Mouse (Mus musculus) right cerebral cortex, adult 18-20 months (tissue): Measurements from ENCODE around the gene Arrb1.

Experiments
- DNase-seq: peaks from one replicate; pipeline ENCODE4 v3.0.0; 2022; ENCODE audit warnings: mixed read lengths

The Arrb1 gene

DNA sequence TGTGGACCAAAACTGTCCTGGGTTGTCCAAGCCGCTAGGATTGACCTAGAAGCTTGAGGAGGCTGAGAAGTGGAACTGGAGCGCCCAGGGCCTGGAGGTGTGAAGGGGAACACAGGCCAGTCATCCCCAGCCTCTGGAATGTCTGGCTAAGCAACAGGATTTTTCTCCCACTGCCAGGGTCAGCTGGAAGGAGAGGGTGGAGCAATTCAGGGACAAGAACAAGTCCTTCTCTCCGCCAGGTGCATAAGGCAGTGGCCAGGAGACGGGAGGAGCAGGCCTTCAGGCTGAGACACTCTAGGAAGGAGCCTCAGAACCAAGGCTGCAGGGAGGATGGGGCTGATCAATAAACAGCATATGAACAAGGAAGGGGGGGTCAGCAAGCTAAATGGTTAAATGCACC, 3.2 kb downstream of the Arrb1 start:
- no peak for DNase-seq

- DNase-seq: no peak
Observed at GRCm38 (mm10) chr7:99539201-99539891, 4.1 kb downstream of the Arrb1 start.

GRCm38 (mm10) chr7:99540016-99540415, 4.8 kb downstream of the Arrb1 start:
- DNase-seq: no peak

DNA sequence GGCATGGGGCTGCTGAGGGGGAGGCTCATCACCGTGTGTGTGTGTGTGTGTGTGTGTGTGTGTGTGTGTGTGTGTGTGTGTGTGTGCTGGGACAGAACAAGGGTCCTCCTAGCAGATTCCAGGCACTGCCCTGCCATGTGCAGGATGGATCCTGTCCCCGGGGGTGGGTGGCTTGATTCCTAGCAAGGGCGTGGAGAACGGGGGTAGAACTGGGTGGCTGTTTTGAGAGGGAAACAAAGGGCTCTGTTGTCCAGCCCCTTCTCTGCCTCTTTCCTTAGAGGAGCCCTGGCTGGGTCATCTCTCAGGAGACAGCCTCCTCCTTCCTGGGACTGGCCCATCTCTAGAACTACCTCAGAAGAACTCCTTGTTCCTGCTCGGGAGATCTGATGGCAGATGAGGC, 5.9 kb downstream of the Arrb1 start:
- DNase-seq: no peak

GRCm38 (mm10) chr7:99544272-99544671, 9.0 kb downstream of the Arrb1 start:
- no peak for DNase-seq

DNA sequence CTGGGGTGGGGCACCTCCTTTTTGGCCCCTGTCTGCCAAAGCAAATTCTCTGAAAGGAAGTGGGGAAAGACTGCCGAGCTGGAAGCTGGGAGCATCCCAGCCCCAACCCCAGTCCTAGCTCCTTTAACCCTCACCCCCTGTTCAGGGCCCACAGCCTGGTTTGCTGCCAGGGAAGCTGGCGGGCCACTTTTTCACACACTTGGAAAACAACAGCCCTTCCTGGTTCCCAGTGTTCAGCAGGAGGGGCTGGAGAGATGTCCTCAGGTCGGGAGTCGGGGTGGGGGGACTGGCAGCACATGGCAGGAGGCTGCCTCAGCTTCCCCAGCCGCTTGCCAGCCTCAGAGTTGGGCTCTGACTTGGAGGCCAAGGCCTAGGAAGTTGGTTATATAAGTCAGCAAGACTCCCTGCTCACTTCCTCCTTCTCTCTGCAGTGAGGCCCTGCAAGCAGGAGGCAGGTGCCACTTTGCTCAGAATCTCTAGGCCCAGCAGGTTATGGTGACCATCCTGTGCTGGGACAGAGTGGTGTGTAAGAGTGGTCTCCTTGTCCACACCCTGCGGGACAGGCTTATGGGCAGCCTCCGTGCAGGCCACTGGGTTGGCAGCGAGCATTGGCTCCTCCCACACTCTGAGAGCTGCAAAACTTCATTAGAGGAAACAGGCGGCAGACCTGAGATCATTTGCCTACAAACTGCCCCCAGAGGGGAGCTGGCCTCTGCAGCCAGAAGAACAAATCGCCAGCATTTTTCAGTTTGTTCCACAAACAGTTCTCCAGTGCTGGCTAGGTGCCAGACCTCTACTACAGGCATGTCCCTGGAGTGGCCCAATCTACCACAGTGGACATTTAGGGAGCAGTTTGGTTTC, 10.8 kb downstream of the Arrb1 start:
- DNase-seq: no peak

- no peak for DNase-seq
Observed at GRCm38 (mm10) chr7:99547584-99548487, 12.6 kb downstream of the Arrb1 start.

GRCm38 (mm10) chr7:99549668-99550067, 14.4 kb downstream of the Arrb1 start:
- DNase-seq: no peak

GRCm38 (mm10) chr7:99551623-99552022, 16.4 kb downstream of the Arrb1 start:
- no peak for DNase-seq

GRCm38 (mm10) chr7:99553222-99553884, 18.1 kb downstream of the Arrb1 start:
- no peak for DNase-seq

DNA sequence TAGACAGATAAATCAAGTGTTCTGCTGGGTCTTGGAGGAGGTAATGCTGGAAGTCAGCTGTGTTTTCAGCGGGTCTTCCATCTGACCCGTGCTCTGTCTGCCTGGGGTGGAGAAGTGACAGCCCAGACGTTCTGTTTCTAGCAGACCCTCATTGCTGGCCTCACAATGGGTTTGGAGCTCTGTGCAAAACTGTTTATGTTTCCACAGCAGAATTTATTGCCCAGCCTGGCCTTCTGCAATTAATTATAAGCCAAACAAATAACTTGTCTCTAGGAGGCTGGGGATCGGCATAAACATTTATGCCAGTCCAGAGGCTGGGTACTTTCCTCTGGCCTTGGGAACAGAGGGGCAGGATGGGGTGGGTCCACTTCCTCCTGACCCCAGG, 18.6 kb downstream of the Arrb1 start:
- no peak for DNase-seq

- DNase-seq: peak; percentile 75
Observed at GRCm38 (mm10) chr7:99555862-99556261, 20.6 kb downstream of the Arrb1 start.

- peak; percentile 52 for DNase-seq
Observed at GRCm38 (mm10) chr7:99559091-99559490, 23.8 kb downstream of the Arrb1 start.

DNA sequence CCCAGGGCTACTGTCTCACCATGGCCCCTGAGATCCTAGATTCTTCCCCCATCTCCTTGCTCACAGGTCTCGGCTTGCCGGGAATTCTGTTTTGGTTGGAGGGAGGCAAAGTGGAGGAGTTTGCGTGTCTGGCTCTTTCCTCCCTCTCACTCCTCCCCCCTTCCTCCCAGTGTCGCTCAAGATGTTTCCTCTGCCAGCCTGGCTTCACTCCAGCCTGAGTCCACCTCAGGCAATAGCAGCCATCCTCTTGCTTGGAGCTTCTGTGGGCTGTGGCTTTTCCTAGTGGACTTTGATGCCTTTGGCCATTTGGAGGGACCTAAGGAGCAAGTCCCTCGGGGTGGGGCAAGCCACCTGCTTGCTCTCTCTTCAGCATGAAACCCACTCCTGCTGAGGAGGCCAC, 27.2 kb downstream of the Arrb1 start:
- peak; percentile 80 for DNase-seq

GRCm38 (mm10) chr7:99563224-99563623, 28.0 kb downstream of the Arrb1 start:
- DNase-seq: no peak

DNA sequence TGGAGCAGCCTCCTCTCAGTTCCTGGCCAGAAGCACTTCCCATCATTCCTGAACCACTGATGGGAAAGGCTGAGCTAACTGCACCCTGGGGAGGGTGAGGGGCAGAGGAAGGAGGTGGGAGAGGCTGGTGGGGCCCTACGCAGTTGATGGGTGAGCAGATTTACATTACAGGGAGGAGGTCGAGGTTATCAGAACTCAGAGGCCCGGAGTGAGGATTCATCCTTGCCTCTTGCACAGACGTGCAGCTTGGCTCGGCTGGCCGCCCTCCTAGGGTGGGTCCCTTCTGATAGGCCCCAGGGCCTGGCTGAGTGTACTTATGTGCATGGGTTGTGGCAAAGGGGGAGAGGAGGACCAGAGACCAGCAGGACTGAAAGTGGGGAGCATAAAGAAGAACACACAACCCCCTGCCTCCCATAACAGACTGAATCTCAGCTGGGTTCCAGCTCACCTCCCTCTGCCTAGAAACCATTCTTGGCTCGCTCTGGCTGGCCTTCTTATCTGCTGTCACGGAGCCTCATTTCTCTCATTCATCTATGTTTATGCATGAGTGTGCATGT, 30.1 kb downstream of the Arrb1 start:
- DNase-seq: no peak

DNA sequence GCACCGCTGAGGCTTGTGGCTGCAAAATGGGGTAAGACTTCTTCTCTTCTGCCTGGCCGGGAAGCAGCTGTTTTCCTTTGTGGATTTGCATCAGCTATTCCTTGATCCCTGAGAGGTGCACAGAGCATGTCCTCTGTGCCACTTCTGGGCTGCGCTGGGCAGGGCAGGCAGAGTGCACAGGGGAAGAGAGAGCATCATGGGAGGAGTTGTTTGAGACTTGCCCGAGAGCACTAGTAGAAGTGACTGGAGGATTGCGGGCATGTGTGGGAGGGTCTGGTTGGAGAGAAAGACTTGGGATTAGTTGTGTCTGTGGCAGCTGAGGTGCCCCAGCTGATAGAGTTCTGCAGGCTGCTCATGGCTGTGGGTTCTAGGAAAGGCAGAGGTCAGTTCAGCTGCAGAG, 35.4 kb downstream of the Arrb1 start:
- no peak for DNase-seq

GRCm38 (mm10) chr7:99572931-99573330, 37.7 kb downstream of the Arrb1 start:
- peak; percentile 54 for DNase-seq

GRCm38 (mm10) chr7:99573351-99573750, 38.1 kb downstream of the Arrb1 start:
- no peak for DNase-seq

- DNase-seq: no peak
Observed at GRCm38 (mm10) chr7:99578246-99578645, 43.0 kb downstream of the Arrb1 start.

DNA sequence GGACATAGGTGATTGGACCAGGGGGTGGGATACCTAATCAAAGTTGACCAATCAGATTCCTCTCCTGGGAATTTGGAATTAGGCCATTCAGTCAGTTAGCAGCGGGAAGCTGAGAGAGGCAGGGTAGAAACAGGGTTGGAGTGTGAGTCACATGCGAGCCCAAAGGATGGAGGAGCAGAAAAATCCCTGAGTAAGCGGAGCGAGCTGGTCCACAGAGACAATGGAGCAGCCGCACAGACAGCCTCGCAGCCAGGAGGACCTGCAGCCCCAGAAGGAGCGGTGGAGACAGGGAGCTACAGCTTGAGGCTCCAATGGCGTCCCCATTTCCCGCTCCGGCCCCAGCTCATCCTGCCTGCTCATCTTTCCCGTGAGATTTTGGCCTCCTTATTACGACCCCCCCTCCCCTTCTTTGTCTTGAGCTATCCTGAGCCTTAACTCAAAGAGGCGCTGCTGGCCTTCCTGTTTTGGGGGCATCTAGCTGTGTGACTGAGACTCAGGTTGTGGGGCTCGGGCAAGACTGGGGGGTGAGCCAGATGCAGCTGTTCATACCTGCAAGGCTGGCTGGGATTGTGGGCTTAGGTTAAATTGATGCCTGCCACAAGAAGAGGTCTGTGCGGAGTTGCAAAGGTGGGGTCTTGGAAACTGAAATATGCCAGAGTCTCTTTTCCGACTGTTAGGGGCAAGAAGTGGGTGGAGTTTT, 44.4 kb downstream of the Arrb1 start:
- peak; percentile 75 for DNase-seq

DNA sequence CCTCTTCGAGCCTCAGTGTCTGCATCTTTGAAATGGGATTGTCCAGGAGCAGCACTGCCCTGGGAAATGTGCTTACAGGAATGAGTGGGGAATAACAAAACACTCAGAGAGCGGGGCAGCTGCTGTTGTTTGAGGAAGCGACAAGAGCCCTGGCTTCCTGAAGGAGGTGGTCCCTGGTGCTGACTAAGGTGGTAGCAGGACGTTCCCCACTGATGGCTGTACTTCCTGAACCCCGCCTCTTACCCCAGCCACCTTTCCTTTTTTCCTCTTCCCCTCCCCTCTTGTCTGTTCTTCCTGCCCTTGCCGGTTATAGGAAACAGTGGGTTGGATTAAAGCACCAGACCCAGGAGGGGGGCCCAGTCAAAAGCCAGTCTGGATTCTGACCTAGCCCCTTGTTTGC, 45.0 kb downstream of the Arrb1 start:
- no peak for DNase-seq
